Mouse (Mus musculus) CH12.LX (cell line): ENCODE measurements around the gene Mgat5b.

Source experiments
- CTCF ChIP-seq, 2 experiments: IDR thresholded peaks in 1 of 2; conservative IDR thresholded peaks in 1 of 2; 2 replicates each; pipeline ENCODE4 v1.5.1; 2011 to 2012; ENCODE audit warnings: low read depth in 2 of 2, low read length in 2 of 2, improper control_type of control experiment in 1 of 2, inconsistent platforms in 1 of 2, mild to moderate bottlenecking in 1 of 2, moderate library complexity in 1 of 2
- HCFC1 ChIP-seq: IDR thresholded peaks from 2 replicates; pipeline ENCODE4 v1.6.1; 2012; ENCODE audit warnings: low read depth, mild to moderate bottlenecking, inconsistent platforms, low read length, improper control_type of control experiment
- MAFK ChIP-seq: IDR thresholded peaks from 2 replicates; pipeline ENCODE4 v1.6.1; 2011; ENCODE audit warnings: low read length, improper control_type of control experiment; ENCODE audit not compliant: insufficient replicate concordance
- MAX ChIP-seq: IDR thresholded peaks from 2 replicates; pipeline ENCODE4 v1.6.1; 2011; ENCODE audit warnings: low read length, improper control_type of control experiment
- POLR2A ChIP-seq: IDR thresholded peaks from 2 replicates; pipeline ENCODE4 v1.6.1; 2011; ENCODE audit warnings: low read depth, mild to moderate bottlenecking, improper control_type of control experiment, low read length
- RAD21 ChIP-seq: IDR thresholded peaks from 2 replicates; pipeline ENCODE4 v1.6.1; 2011; ENCODE audit warnings: low read depth, mild to moderate bottlenecking, low read length, improper control_type of control experiment, moderate library complexity
- RCOR1 ChIP-seq: conservative IDR thresholded peaks from 2 replicates; pipeline ENCODE4 v1.6.1; 2012; ENCODE audit warnings: low read depth, mild to moderate bottlenecking, inconsistent platforms, low read length, improper control_type of control experiment
- TCF12 ChIP-seq: IDR thresholded peaks from 2 replicates; pipeline ENCODE4 v1.6.1; 2014; ENCODE audit warnings: low read depth, mild to moderate bottlenecking, inconsistent platforms, low read length, improper control_type of control experiment
- ZC3H11A ChIP-seq: IDR thresholded peaks from 2 replicates; pipeline ENCODE4 v1.6.1; 2012; ENCODE audit warnings: low read depth, mild to moderate bottlenecking, inconsistent platforms, low read length, improper control_type of control experiment
- ZNF384 ChIP-seq: IDR thresholded peaks from 2 replicates; pipeline ENCODE4 v1.6.1; 2012; ENCODE audit warnings: low read depth, low read length, improper control_type of control experiment, inconsistent platforms

DNA sequence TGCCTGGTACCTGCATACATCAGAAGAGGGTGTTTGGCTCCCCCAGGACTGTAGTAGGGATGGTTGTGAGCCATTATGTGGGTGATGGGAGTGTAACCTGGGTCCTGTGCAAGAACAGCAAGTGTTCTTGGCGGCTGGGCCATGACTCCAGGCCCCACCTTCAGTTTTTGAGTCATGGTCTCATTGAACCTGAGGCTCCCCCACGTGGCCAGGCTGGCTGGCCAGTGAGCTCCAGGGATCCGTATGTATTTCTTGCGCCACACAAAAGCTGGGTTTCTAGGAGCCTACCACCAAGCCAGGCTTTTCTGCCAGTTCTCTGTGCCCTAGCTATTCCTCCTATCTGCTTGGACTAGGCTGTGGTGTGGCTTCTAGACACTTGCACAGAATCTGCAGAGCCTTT lies 63.9 kb downstream of the Mgat5b start:
- no peak for TF ChIP-seq RCOR1
- peak in 1 of 2 experiments; percentile 55; a peak in 2 of 4 replicates for TF ChIP-seq CTCF (conservative IDR thresholded peaks at IDR 0.05 in 1 of 2, IDR thresholded peaks at IDR 0.05 in 1 of 2; ENCODE audit: low read depth in 2 of 2, low read length in 2 of 2)
- no peak for TF ChIP-seq HCFC1
- no peak for TF ChIP-seq MAFK
- TF ChIP-seq ZNF384: no peak
- no peak for TF ChIP-seq MAX
- TF ChIP-seq TCF12: no peak
- no peak for TF ChIP-seq ZC3H11A
- TF ChIP-seq POLR2A: no peak
- peak; percentile 34 for TF ChIP-seq RAD21
